Mouse (Mus musculus) olfactory bulb, adult 2 months (tissue): ENCODE results near the gene Slc51b.

Experiments
- CTCF ChIP-seq: fragments of 200-500 bp; IDR thresholded peaks from 2 replicates; pipeline ENCODE4 v1.5.1; 2012; ENCODE audit warnings: low read depth, mild to moderate bottlenecking, low read length, moderate library complexity; ENCODE audit not compliant: insufficient read depth
- POLR2A ChIP-seq: fragments of 200-500 bp; IDR thresholded peaks from 2 replicates; pipeline ENCODE4 v1.6.1; 2012; ENCODE audit warnings: mild to moderate bottlenecking, low read depth, low read length, moderate library complexity; ENCODE audit not compliant: insufficient read depth

GRCm38 (mm10) chr9:65386373-65387140 lies 36.2 kb downstream of the Slc51b start:
- no peak for TF ChIP-seq CTCF
- TF ChIP-seq POLR2A: no peak
